Mouse (Mus musculus) limb, embryonic 10.5 days (tissue): ENCODE data around the gene Creld2. TPM values are rescaled to one million over a fixed set of nuclear protein-coding genes. Genes with fewer than 3 reads are reported as not detected.
"Not testable (repeated sequence)": the region's sequence is repeated elsewhere in the genome, so short reads cannot be mapped to it uniquely, and the experiment has no call there.

ENCODE experiments used
- DNase-seq: peaks from one replicate; pipeline ENCODE4 v3.0.0-alpha.2; 2017; ENCODE audit warnings: low spot score
- H3K27ac ChIP-seq: fragments of 300-500 bp; sonication (generic); 2 replicates; pipeline ENCODE4 v1.5.1; 2016; ENCODE audit warnings: mild to moderate bottlenecking
- H3K27me3 ChIP-seq: fragments of 300-500 bp; sonication (generic); 2 replicates; pipeline ENCODE4 v1.6.1; 2016; ENCODE audit warnings: low read depth, mild to moderate bottlenecking; ENCODE audit not compliant: poor library complexity, severe bottlenecking
- H3K36me3 ChIP-seq: fragments of 300-500 bp; sonication (generic); 2 replicates; pipeline ENCODE4 v1.6.1; 2016; ENCODE audit warnings: mild to moderate bottlenecking, moderate library complexity
- H3K4me1 ChIP-seq: fragments of 300-500 bp; sonication (generic); 2 replicates; pipeline ENCODE4 v1.6.1; 2016
- H3K4me3 ChIP-seq: fragments of 300-500 bp; sonication (generic); 2 replicates; pipeline ENCODE4 v1.5.1; 2016; ENCODE audit warnings: mild to moderate bottlenecking, moderate library complexity
- H3K9me3 ChIP-seq: fragments of 300-500 bp; sonication (generic); replicated peaks from 2 replicates; pipeline ENCODE4 v1.6.1; 2016; ENCODE audit warnings: mild to moderate bottlenecking
- WGBS: fragments of 180-500 bp; shearing (Covaris S2); methylation state at CpG from one replicate; pipeline ENCODE4 v1.1.7; 2016; 5-methylcytosine and 5-hydroxymethylcytosine counted together
- polyA plus RNA-seq: library from polyadenylated mRNA; unstranded; fragments of >200 nt; fragmentation: Nextera tagmentation; extraction: Ambion mirVana; gene quantifications from 2 replicates; pipeline ENCODE4 v1.2.1, GENCODE M21; 2016

The Creld2 gene
- 98.5 and 99.0 TPM in 2 replicates for polyA plus RNA-seq

- H3K4me1 ChIP-seq = peaks cover 21% of the 10 kb centered on the region
- DNase-seq = peak; percentile 98
- WGBS = under 1% methylated on average over 88 of the region's 88 CpGs
- no peaks in the 10 kb centered on the region for H3K27me3 ChIP-seq
- peaks cover 61% of the 10 kb centered on the region for H3K36me3 ChIP-seq
- no peaks in the 10 kb centered on the region for H3K9me3 ChIP-seq
- H3K4me3 ChIP-seq = peak within 1 kb of the TSS; percentile 73
- H3K27ac ChIP-seq = peak within 1 kb of the TSS; percentile 85
Observed at GRCm38 (mm10) chr15:88819026-88819905, at the start of gene Creld2, which contains the start of gene Alg12. TSS of gene Creld2 (plus strand) at chr15:88819646. TSS of gene Alg12 (minus strand) at chr15:88819318.

GRCm38 (mm10) chr15:88774630-88775029, 44.8 kb upstream of the Creld2 start:
- not testable (repeated sequence) for H3K9me3 ChIP-seq, H3K4me1 ChIP-seq, H3K27ac ChIP-seq, H3K4me3 ChIP-seq, H3K27me3 ChIP-seq, DNase-seq
- 85% methylated on average over 5 of the region's 5 CpGs for WGBS
- H3K36me3 ChIP-seq = peaks cover 94% of the 10 kb centered on the region

- DNase-seq = no peak
- H3K27me3 ChIP-seq = no peaks in the 10 kb centered on the region
- H3K9me3 ChIP-seq = no peaks in the 10 kb centered on the region
- no peak overlapping the region for H3K4me3 ChIP-seq
- H3K36me3 ChIP-seq = peaks cover 4% of the 10 kb centered on the region
- no peak overlapping the region for H3K27ac ChIP-seq
- WGBS = 87% methylated on average over 4 of the region's 4 CpGs
- no peaks in the 10 kb centered on the region for H3K4me1 ChIP-seq
Observed at GRCm38 (mm10) chr15:88792140-88792850, 27.2 kb upstream of the Creld2 start.

- not testable (repeated sequence) for H3K36me3 ChIP-seq, H3K9me3 ChIP-seq, DNase-seq, H3K4me3 ChIP-seq, H3K27ac ChIP-seq, H3K27me3 ChIP-seq, H3K4me1 ChIP-seq
- 91% methylated on average over 5 of the region's 5 CpGs for WGBS
Observed at GRCm38 (mm10) chr15:88794729-88795128, 24.7 kb upstream of the Creld2 start.

GRCm38 (mm10) chr15:88799950-88800371, 19.5 kb upstream of the Creld2 start:
- H3K27ac ChIP-seq = no peak overlapping the region
- DNase-seq = no peak
- H3K4me3 ChIP-seq = no peak overlapping the region
- H3K4me1 ChIP-seq = no peaks in the 10 kb centered on the region
- peaks cover 15% of the 10 kb centered on the region for H3K36me3 ChIP-seq
- 86% methylated on average over 11 of the region's 11 CpGs for WGBS
- no peaks in the 10 kb centered on the region for H3K27me3 ChIP-seq
- H3K9me3 ChIP-seq = no peaks in the 10 kb centered on the region

GRCm38 (mm10) chr15:88800921-88801354, 18.5 kb upstream of the Creld2 start:
- Histone ChIP-seq H3K4me1 (no peaks in the 10 kb centered on the region), H3K9me3 (no peaks in the 10 kb centered on the region), H3K4me3 (no peak overlapping the region), H3K27ac (no peak overlapping the region), H3K27me3 (no peaks in the 10 kb centered on the region), H3K36me3 (peaks cover 25% of the 10 kb centered on the region)
- no peak for DNase-seq
- WGBS = 85% methylated on average over 6 of the region's 6 CpGs

- H3K4me3 ChIP-seq = no peak overlapping the region
- no peak overlapping the region for H3K27ac ChIP-seq
- peaks cover 34% of the 10 kb centered on the region for H3K36me3 ChIP-seq
- no peak for DNase-seq
- 95% methylated on average over 3 of the region's 3 CpGs for WGBS
- H3K27me3 ChIP-seq = no peaks in the 10 kb centered on the region
- no peaks in the 10 kb centered on the region for H3K9me3 ChIP-seq
- no peaks in the 10 kb centered on the region for H3K4me1 ChIP-seq
Observed at GRCm38 (mm10) chr15:88801903-88802302, 17.5 kb upstream of the Creld2 start.

GRCm38 (mm10) chr15:88802348-88802747, 17.1 kb upstream of the Creld2 start:
- H3K27me3 ChIP-seq = no peaks in the 10 kb centered on the region
- H3K36me3 ChIP-seq = peaks cover 38% of the 10 kb centered on the region
- no peaks in the 10 kb centered on the region for H3K4me1 ChIP-seq
- no peak overlapping the region for H3K4me3 ChIP-seq
- H3K27ac ChIP-seq = no peak overlapping the region
- 88% methylated on average over 6 of the region's 6 CpGs for WGBS
- no peaks in the 10 kb centered on the region for H3K9me3 ChIP-seq
- DNase-seq = no peak

- no peak for DNase-seq
- Histone ChIP-seq H3K4me3 (no peak overlapping the region), H3K4me1 (no peaks in the 10 kb centered on the region), H3K9me3 (no peaks in the 10 kb centered on the region), H3K27me3 (no peaks in the 10 kb centered on the region), H3K36me3 (peaks cover 86% of the 10 kb centered on the region), H3K27ac (no peak overlapping the region)
- WGBS = 87% methylated on average over 8 of the region's 8 CpGs
Observed at GRCm38 (mm10) chr15:88808121-88808520, 11.3 kb upstream of the Creld2 start.

- Histone ChIP-seq H3K36me3 (peaks cover 89% of the 10 kb centered on the region), H3K4me1 (no peaks in the 10 kb centered on the region), H3K9me3 (no peaks in the 10 kb centered on the region), H3K27ac (no peak overlapping the region), H3K4me3 (no peak overlapping the region), H3K27me3 (no peaks in the 10 kb centered on the region)
- WGBS = 91% methylated on average over 2 of the region's 2 CpGs
- no peak for DNase-seq
Observed at GRCm38 (mm10) chr15:88810369-88810768, 9.1 kb upstream of the Creld2 start.

- H3K36me3 ChIP-seq = peaks cover 77% of the 10 kb centered on the region
- no peak overlapping the region for H3K27ac ChIP-seq
- no peaks in the 10 kb centered on the region for H3K27me3 ChIP-seq
- 89% methylated on average over 3 of the region's 3 CpGs for whole genome bisulfite sequencing
- H3K4me3 ChIP-seq = no peak overlapping the region
- H3K9me3 ChIP-seq = no peaks in the 10 kb centered on the region
- peaks cover under 1% of the 10 kb centered on the region for H3K4me1 ChIP-seq
- DNase-seq = no peak
Observed at GRCm38 (mm10) chr15:88813262-88813661, 6.2 kb upstream of the Creld2 start.

- not testable (repeated sequence) for H3K27ac ChIP-seq, H3K9me3 ChIP-seq, H3K4me3 ChIP-seq, DNase-seq, H3K27me3 ChIP-seq, H3K4me1 ChIP-seq
- H3K36me3 ChIP-seq = peaks cover 71% of the 10 kb centered on the region
- whole genome bisulfite sequencing = 92% methylated on average over 2 of the region's 2 CpGs
Observed at GRCm38 (mm10) chr15:88813873-88814272, 5.6 kb upstream of the Creld2 start.

GRCm38 (mm10) chr15:88814411-88815047, 4.9 kb upstream of the Creld2 start:
- Histone ChIP-seq H3K9me3 (no peaks in the 10 kb centered on the region), H3K4me3 (no peak overlapping the region), H3K4me1 (peaks cover 5% of the 10 kb centered on the region), H3K27me3 (no peaks in the 10 kb centered on the region), H3K27ac (no peak overlapping the region), H3K36me3 (peaks cover 65% of the 10 kb centered on the region)
- no peak for DNase-seq
- WGBS = 96% methylated on average over 11 of the region's 11 CpGs
